Mouse (Mus musculus) heart, adult 2 months (tissue): ENCODE measurements at regions not wholly inside any gene's neighbourhood (a gene's known extent, or its start where the extent isn't known, plus 50 kb on each side); places are given as distances from the start of the nearest gene placed in this dataset.

Experiments used
- CTCF ChIP-seq: fragments of 200-600 bp; IDR thresholded peaks from 2 replicates; pipeline ENCODE4 v1.8.1; 2022; ENCODE audit warnings: antibody characterized with exemption, mild to moderate bottlenecking, moderate library complexity
- EP300 ChIP-seq: fragments of 200-500 bp; IDR thresholded peaks from 2 replicates; pipeline ENCODE4 v1.6.1; 2011; ENCODE audit warnings: low read depth, low read length, control low read depth; ENCODE audit not compliant: insufficient read depth
- POLR2A ChIP-seq: fragments of 200-500 bp; IDR thresholded peaks from 2 replicates; pipeline ENCODE4 v1.6.1; 2011; ENCODE audit warnings: mild to moderate bottlenecking, low read depth, low read length, control low read depth; ENCODE audit not compliant: insufficient read depth

- TF ChIP-seq EP300 (no peak), POLR2A (no peak), CTCF (no peak)
Observed at GRCm38 (mm10) chr10:43684247-43685033, 106.4 kb downstream of the Cd24a start.
